Mouse (Mus musculus) MEL (cell line): Measurements from ENCODE around the gene Itfg1.

ENCODE experiments used
- CHD1 ChIP-seq: IDR thresholded peaks from 2 replicates; pipeline ENCODE4 v1.6.1; 2012; ENCODE audit warnings: low read depth, mild to moderate bottlenecking, inconsistent platforms, low read length, improper control_type of control experiment
- CTCF ChIP-seq, 3 experiments: IDR thresholded peaks in 2 of 3; conservative IDR thresholded peaks in 1 of 3; 2 replicates each; pipeline ENCODE4 v1.5.1; 2011 to 2012; ENCODE audit warnings: low read length in 3 of 3, low read depth in 2 of 3, mild to moderate bottlenecking in 2 of 3, improper control_type of control experiment in 1 of 3, inconsistent platforms in 1 of 3, mixed read lengths in 1 of 3, moderate library complexity in 1 of 3; ENCODE audit not compliant: control insufficient read depth in 1 of 3, insufficient read depth in 1 of 3, poor library complexity in 1 of 3, severe bottlenecking in 1 of 3
- KAT2A ChIP-seq: conservative IDR thresholded peaks from 2 replicates; pipeline ENCODE4 v1.6.1; 2012; ENCODE audit warnings: low read depth, low read length, improper control_type of control experiment, inconsistent platforms
- POLR2A ChIP-seq, 2 experiments: IDR thresholded peaks; 2 replicates each; pipeline ENCODE4 v1.6.1; 2011 to 2012; ENCODE audit warnings: low read length in 2 of 2, mild to moderate bottlenecking in 2 of 2, control low read depth in 1 of 2, improper control_type of control experiment in 1 of 2, low read depth in 1 of 2, moderate library complexity in 1 of 2; ENCODE audit not compliant: control insufficient read depth in 1 of 2, insufficient read depth in 1 of 2, poor library complexity in 1 of 2
- ZMIZ1 ChIP-seq: IDR thresholded peaks from 2 replicates; pipeline ENCODE4 v1.6.1; 2012; ENCODE audit warnings: low read depth, mild to moderate bottlenecking, inconsistent platforms, low read length, improper control_type of control experiment, moderate library complexity

GRCm38 (mm10) chr8:85813621-85814020, 27.1 kb downstream of the Itfg1 start:
- TF ChIP-seq KAT2A (no peak), CTCF (IDR thresholded peaks at IDR 0.05 in 2 of 3, conservative IDR thresholded peaks at IDR 0.05 in 1 of 3; ENCODE audit: control insufficient read depth in 1 of 3, insufficient read depth in 1 of 3, low read depth in 2 of 3, low read length in 3 of 3, poor library complexity in 1 of 3, severe bottlenecking in 1 of 3) (no peak), CHD1 (no peak), ZMIZ1 (no peak), POLR2A (IDR thresholded peaks at IDR 0.05; ENCODE audit: control insufficient read depth in 1 of 2, insufficient read depth in 1 of 2, low read depth in 1 of 2, low read length in 2 of 2, poor library complexity in 1 of 2) (no peak)
